Mouse (Mus musculus) urinary bladder, postnatal 10 days (tissue): ENCODE results near the gene Spdef.

ENCODE experiments used
- DNase-seq: peaks from one replicate; pipeline ENCODE4 v3.0.0; 2022; ENCODE audit warnings: low spot score

Spdef gene

GRCm38 (mm10) chr17:27725011-27725410, 3.7 kb downstream of the Spdef start:
- DNase-seq: no peak

DNA sequence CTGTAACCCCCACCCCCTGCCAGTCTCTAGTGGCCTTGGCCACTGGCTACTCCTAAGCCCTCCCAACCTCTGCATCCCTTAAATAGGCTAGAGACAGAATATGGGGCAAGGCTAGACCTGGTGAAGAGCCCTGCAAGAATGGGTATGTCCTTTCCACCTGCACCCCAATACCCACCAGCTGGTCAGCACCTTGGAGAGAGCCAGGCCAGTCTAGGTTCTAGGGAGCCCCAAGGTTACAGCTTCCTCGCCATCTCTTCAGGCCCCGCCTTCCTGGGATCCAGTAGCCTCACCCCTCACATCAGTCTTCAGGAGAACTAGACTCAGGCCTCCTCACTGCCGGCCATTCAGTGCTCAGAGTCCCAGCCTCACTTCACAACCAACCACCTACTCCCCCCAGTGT, 4.4 kb downstream of the Spdef start:
- no peak for DNase-seq

DNA sequence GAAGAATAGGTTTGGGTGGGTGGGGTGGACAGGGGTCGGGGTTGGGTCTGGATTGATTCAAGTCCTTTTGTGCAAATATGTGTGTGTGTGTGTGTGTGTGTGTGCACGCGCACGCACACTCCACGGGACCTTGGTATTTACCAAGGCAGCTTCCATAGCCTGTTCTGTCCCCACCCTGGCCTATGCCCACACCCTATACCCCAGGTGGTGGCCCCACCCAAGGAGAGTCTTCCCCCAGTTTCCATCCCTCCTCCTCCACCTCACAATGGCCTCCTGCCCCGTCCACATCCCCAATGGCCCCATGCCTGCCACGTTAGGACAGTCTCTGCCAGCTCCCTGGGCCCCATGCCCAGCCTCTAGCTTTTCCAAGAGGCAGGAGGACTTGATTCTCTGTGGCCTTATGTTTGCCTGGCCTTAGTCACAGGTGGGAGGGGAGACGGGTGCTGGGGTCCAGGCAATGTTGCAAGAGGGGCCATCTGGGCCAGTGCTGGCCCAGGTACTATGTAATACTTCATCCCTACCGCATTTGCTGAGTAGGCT, 7.6 kb downstream of the Spdef start:
- DNase-seq: no peak

GRCm38 (mm10) chr17:27720326-27720725, 8.4 kb downstream of the Spdef start:
- no peak for DNase-seq

GRCm38 (mm10) chr17:27719663-27720062, 9.1 kb downstream of the Spdef start:
- DNase-seq: no peak

GRCm38 (mm10) chr17:27718250-27718649, 10.5 kb downstream of the Spdef start:
- no peak for DNase-seq

- no peak for DNase-seq
Measured at GRCm38 (mm10) chr17:27716804-27717203, 12.0 kb downstream of the Spdef start.

DNA sequence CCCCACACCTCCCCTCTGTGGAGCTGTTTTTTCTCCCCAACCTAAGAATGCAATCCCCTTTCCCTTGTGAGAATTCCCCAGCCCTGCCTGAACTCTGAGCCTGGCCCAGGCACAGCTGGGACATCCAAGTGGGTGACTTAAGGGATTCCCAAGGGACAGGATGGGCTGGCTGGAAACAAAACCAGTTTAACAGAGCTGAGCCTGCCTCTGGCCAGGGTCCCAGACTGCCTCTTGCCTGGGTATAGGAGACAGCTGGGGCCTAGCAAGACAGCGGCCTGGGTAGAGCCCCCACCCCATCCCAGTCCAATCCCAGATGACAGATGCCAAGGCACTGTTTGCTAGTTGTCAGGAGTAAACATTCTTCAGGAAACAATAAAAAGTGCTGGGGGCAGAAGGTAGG, 15.9 kb downstream of the Spdef start:
- no peak for DNase-seq

DNA sequence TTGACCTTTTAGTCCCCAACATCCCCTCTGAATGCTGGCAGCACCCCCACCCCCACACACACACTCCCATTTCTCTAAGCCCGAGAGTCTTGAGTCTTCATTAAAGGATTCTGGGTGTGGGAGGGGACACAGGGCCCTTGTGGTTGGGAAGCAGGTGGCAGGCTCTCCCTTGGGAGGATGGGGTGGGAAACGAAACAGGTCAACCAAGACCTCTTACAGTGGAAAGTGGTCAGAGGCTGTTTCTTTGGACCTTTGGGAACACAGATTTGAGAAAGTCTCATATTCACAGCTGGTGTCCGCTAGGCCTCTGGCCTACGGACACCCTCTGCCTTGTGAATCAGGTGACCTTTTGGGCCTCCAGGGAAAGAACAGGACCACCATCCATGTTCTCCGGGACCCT, 19.1 kb downstream of the Spdef start:
- no peak for DNase-seq

GRCm38 (mm10) chr17:27707954-27708661, 20.6 kb downstream of the Spdef start:
- DNase-seq: no peak

DNA sequence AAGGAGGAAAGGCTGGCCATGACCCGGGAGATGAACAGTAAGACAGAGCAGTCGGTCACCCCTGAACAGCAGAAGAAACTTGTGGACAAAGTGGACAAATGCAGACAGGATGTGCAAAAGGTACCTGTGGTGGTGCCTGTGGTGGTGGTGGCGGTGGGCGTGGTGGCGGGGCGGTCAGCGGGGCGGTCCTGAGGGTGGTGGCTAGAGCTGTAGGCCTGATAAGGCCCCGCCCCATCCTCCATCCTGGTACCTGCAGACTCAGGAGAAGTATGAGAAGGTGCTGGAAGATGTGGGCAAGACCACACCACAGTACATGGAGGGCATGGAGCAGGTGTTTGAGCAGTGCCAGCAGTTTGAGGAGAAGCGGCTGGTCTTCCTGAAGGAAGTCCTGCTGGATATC, 23.1 kb downstream of the Spdef start:
- no peak for DNase-seq

- DNase-seq: no peak
Measured at GRCm38 (mm10) chr17:27703961-27704621, 24.7 kb downstream of the Spdef start.

DNA sequence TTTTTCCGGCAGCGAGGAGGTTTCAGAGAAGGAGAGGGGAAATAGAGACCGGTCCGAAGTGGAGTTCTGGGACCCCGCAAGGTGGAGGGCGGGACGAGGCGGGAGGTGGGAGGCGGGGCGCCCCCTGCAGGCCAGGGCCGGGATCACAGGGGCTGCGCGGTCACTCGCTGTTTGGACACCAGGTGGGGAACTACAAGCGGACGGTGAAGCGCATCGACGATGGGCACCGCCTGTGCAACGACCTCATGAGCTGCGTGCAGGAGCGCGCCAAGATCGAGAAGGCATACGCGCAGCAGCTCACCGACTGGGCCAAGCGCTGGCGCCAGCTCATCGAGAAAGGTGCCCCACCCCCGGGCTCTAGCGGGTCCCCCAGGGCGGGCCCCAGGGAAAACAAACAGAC, 26.2 kb downstream of the Spdef start:
- no peak for DNase-seq

- DNase-seq: no peak
Measured at GRCm38 (mm10) chr17:27701856-27702255, 26.9 kb downstream of the Spdef start.

DNA sequence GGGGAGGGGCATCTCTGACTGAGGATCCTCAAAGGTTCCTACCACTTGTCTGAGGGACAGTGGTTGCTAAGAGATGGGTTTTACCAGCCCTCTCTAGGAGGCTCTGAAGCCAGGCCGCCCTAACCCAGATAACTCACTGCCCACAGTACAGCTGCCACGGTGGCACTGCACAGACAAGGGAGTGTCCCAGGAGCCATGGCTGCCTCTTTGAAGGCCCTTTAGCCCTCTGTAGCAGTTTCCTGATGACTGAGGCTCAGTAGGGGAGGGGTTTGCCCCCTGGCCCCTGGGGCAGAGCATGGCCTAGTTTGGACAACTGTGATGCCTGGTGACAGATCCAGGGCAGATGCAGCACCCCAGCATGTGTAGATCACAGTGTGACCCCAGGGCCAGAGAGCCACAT, 27.9 kb downstream of the Spdef start:
- no peak for DNase-seq

GRCm38 (mm10) chr17:27699641-27700244, 29.0 kb downstream of the Spdef start:
- DNase-seq: no peak

DNA sequence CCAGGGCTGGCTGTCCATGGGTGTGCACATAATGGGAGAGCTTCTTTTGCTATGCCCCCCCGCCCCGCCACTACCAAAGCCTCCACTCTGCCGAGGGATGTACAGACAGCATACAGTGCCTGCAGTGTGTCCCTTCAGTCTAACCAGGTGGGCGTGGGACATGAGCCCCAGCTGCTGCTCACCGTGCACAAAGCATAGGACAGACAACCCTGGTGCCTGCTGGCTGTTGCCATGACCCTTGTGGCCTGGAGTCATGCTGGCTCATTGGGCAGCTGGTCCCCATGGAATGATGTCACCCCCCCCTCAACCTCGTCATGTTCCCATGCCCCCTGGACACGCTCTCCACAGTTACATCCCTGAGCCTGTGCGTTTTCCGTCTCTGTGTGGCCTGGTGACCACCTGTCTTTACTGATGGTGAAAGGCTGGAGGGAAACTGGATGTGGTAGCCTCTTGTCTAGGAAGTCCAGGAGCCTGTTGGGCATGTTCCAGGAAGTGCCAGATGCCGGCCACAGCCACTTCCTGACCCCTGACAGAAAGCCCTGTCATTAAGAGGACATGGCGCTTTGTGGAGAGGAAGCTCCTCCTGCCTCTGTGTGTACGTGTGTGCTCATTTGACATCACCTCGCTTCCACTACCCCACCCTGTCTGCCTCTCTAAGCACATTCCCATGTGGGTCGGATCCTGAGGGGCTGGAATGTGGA, 37.6 kb downstream of the Spdef start:
- no peak for DNase-seq

- no peak for DNase-seq
Measured at GRCm38 (mm10) chr17:27686395-27686794, 42.4 kb downstream of the Spdef start.

DNA sequence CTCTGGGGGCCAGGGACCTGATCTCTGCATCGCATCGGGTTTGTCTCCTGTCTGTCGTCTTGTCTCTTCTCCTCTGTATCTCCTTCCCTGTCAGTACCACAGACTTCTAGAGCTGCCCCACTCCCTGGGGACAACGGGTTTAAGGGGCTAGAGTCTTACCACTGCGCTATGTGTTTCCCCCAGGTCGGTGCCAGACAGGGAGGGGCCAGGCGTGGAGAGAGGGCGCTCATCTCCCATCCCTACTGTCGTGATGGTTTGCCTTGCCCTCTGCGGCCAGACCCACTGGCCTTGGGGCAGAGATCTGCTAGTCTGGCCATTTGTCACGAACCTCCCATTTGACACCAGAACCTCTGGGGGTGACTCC, 43.2 kb downstream of the Spdef start:
- DNase-seq: no peak

- no peak for DNase-seq
Measured at GRCm38 (mm10) chr17:27684886-27685549, 43.7 kb downstream of the Spdef start.

DNA sequence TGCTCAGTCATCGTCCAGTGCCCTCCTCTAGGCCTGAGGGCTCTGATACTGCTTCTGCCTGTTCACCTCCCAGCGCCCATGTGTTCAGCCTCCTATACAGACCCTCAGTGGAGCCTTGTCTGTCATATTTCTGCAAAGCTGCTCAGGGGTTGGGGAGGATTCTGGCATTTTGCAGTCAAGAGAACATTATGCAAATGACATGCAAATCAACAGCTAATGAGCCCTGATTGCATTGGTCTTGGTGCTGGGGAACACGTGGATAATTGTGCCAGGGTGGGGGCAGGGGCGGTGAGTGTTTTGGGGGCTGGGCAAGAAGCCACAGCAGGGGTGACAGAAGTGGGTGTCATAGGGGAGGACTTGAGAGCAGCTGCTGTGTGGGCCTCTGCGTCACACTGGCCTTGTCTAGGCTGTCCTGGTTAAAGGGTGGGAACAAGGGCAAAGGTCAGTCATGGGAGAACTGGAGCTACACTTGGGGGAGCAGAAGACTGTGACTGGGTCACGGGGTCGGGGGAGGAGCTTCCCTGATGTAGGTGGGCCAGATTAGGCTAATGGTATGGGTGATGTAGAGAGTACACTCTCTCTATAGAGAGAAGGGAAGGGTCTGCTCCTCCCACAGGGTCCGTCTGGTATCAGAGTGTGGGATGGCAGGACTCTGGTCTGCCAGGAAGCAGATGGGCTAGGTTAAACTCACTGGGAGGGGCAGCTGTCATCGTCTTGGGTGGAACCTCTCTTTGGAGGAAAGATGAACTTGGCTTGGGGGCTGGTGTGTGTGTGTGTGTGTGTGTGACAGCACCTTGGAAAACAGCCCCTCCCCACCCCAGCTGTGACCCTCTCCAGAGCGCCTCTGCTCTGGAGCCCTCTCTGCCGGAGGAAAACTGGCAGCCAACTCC, 49.6 kb downstream of the Spdef start:
- DNase-seq: no peak
